Mouse (Mus musculus): ENCODE measurements around the gene Srpk1. TPM values are rescaled to one million over a fixed set of nuclear protein-coding genes. Genes with fewer than 3 reads are reported as not detected.

Srpk1 gene
- total and polyA plus RNA-seq, 3 experiments = 60.8 to 129 (median 65.9) TPM

GRCm38 (mm10) chr17:28625327-28625726 is 2.8 kb upstream of the Srpk1 start:
- Histone ChIP-seq H3K36me3 (replicated peaks in 1 of 2; ENCODE audit: control insufficient read depth in 1 of 2, insufficient read depth in 1 of 2, low read length in 1 of 2) (peaks cover 0 to 4% of the 10 kb centered on the region in 2 experiments), H3K79me2 (replicated peaks; ENCODE audit: control insufficient read depth, extremely low read depth, insufficient read depth, poor library complexity, severe bottlenecking) (peaks cover 18% of the 10 kb centered on the region), H3K9ac (ENCODE audit: insufficient read depth, low read depth) (peak overlapping the region; percentile 11; the same call in 1 of the 2 replicates), H3K4me1 (ENCODE audit: control insufficient read depth in 1 of 2, insufficient read depth in 2 of 2) (peaks cover 9 to 26% of the 10 kb centered on the region in 2 experiments; a peak in 3 of 4 replicates), H3K27me3 (replicated peaks) (peaks cover 11% of the 10 kb centered on the region), H3K4me2 (ENCODE audit: insufficient read depth, low read depth, poor library complexity, severe bottlenecking) (peak overlapping the region; percentile 65), H3K27ac (ENCODE audit: insufficient read depth, low read depth) (no peak overlapping the region), H3K4me3 (replicated peaks in 1 of 3; ENCODE audit: low read depth in 2 of 3, low read length in 2 of 3, poor library complexity in 1 of 3) (no peak overlapping the region), H3K9me3 (replicated peaks; ENCODE audit: low read length) (no peaks in the 10 kb centered on the region)
- dilution Hi-C loops (cut with MboI; ENCODE audit: extremely low pct_ligation_motif_present, extremely low pct_unique_long_range_greater_than_20kb, low sequenced_read_pairs) = no loop called here
- TF ChIP-seq IRF4 (IDR thresholded peaks at IDR 0.05; ENCODE audit: low read depth, low read length) = peak; percentile 49; the same call in 1 of the 2 replicates
- TF ChIP-seq BHLHE40 (IDR thresholded peaks at IDR 0.05; ENCODE audit: low read depth, low read length) = peak; percentile 90
- no peak for TF ChIP-seq KAT2A (IDR thresholded peaks at IDR 0.05; ENCODE audit: insufficient replicate concordance, low read length)
- TF ChIP-seq TCF12 (IDR thresholded peaks at IDR 0.05; ENCODE audit: low read depth, low read length) = 0 out of 2 replicates have a peak, but pooled peaks have one; percentile 26
- TF ChIP-seq MAZ (IDR thresholded peaks at IDR 0.05; ENCODE audit: low read depth, low read length) = no peak
- TF ChIP-seq MAFK (IDR thresholded peaks at IDR 0.05; ENCODE audit: insufficient replicate concordance, low read length) = 0 out of 2 replicates have a peak, but pooled peaks have one; percentile 47
- TF ChIP-seq MXI1 (IDR thresholded peaks at IDR 0.05; ENCODE audit: low read depth, low read length) = peak; percentile 40; the same call in 1 of the 2 replicates
- TF ChIP-seq MEF2A (IDR thresholded peaks at IDR 0.05; ENCODE audit: borderline replicate concordance, low read depth, low read length) = peak; percentile 63; the same call in 1 of the 2 replicates
- no peak for TF ChIP-seq UBTF (IDR thresholded peaks at IDR 0.05; ENCODE audit: low read depth, low read length)
- TF ChIP-seq JUND (conservative IDR thresholded peaks at IDR 0.05; ENCODE audit: low read depth, low read length) = 0 out of 2 replicates have a peak, but pooled peaks have one; percentile 6
- no peak for TF ChIP-seq USF1 (IDR thresholded peaks at IDR 0.05; ENCODE audit: low read depth, low read length)
- TF ChIP-seq MAX (IDR thresholded peaks at IDR 0.05; ENCODE audit: low read length) = 0 out of 2 replicates have a peak, but pooled peaks have one; percentile 15
- TF ChIP-seq RCOR1 (conservative IDR thresholded peaks at IDR 0.05; ENCODE audit: low read depth, low read length) = no peak
- TF ChIP-seq NRF1 (IDR thresholded peaks at IDR 0.05; ENCODE audit: low read depth, low read length) = peak; percentile 60
- TF ChIP-seq JUN (IDR thresholded peaks at IDR 0.05; ENCODE audit: insufficient read depth, low read depth, low read length) = 0 out of 2 replicates have a peak, but pooled peaks have one; percentile 13
- 0 out of 2 replicates have a peak, but pooled peaks have one; percentile 53 for TF ChIP-seq MYC (IDR thresholded peaks at IDR 0.05; ENCODE audit: low read depth, low read length)
- peak; percentile 45; the same call in 1 of the 2 replicates for TF ChIP-seq SIN3A (IDR thresholded peaks at IDR 0.05; ENCODE audit: low read length)
- peak; percentile 69 for TF ChIP-seq ETS1 (conservative IDR thresholded peaks at IDR 0.05; ENCODE audit: low read depth, low read length)
- TF ChIP-seq ZNF384 (IDR thresholded peaks at IDR 0.05; ENCODE audit: low read depth, low read length) = no peak
- in situ Hi-C loops (cut with MboI; ENCODE audit: low pct_ligation_motif_present, low pct_unique_long_range_greater_than_20kb, low sequenced_read_pairs) = no loop called here
- DNase-seq (ENCODE audit: extremely low read depth) = peak; percentile 61

- Histone ChIP-seq H3K36me3 (replicated peaks in 1 of 2; ENCODE audit: control insufficient read depth in 1 of 2, insufficient read depth in 1 of 2, low read length in 1 of 2) (peaks cover 4 to 9% of the 10 kb centered on the region in 2 experiments), H3K27ac (ENCODE audit: insufficient read depth, low read depth) (no peak overlapping the region), H3K79me2 (replicated peaks; ENCODE audit: control insufficient read depth, extremely low read depth, insufficient read depth, poor library complexity, severe bottlenecking) (peaks cover 23% of the 10 kb centered on the region), H3K9me3 (replicated peaks; ENCODE audit: low read length) (no peaks in the 10 kb centered on the region), H3K4me1 (ENCODE audit: control insufficient read depth in 1 of 2, insufficient read depth in 2 of 2) (peaks cover 9 to 31% of the 10 kb centered on the region in 2 experiments; a peak in 3 of 4 replicates), H3K9ac (ENCODE audit: insufficient read depth, low read depth) (no peak overlapping the region), H3K4me2 (ENCODE audit: insufficient read depth, low read depth, poor library complexity, severe bottlenecking) (peak overlapping the region; percentile 65), H3K27me3 (replicated peaks) (peaks cover 11% of the 10 kb centered on the region), H3K4me3 (replicated peaks in 1 of 3; ENCODE audit: low read depth in 2 of 3, low read length in 2 of 3, poor library complexity in 1 of 3) (no peak overlapping the region)
- dilution Hi-C loops (cut with MboI; ENCODE audit: extremely low pct_ligation_motif_present, extremely low pct_unique_long_range_greater_than_20kb, low sequenced_read_pairs) = no loop called here
- DNase-seq (ENCODE audit: extremely low read depth) = no peak
- TF ChIP-seq EP300 (IDR thresholded peaks at IDR 0.05; ENCODE audit: low read length) (no peak), PAX5 (IDR thresholded peaks at IDR 0.05; ENCODE audit: low read length) (no peak), CTCF (conservative IDR thresholded peaks at IDR 0.05 in 1 of 2, IDR thresholded peaks at IDR 0.05 in 1 of 2; ENCODE audit: low read depth in 2 of 2, low read length in 2 of 2) (no peak), RCOR1 (conservative IDR thresholded peaks at IDR 0.05; ENCODE audit: low read depth, low read length) (no peak), BHLHE40 (IDR thresholded peaks at IDR 0.05; ENCODE audit: low read depth, low read length) (no peak), E2F4 (IDR thresholded peaks at IDR 0.05; ENCODE audit: insufficient replicate concordance, low read depth, low read length) (no peak), MAFK (IDR thresholded peaks at IDR 0.05; ENCODE audit: insufficient replicate concordance, low read length) (no peak), UBTF (IDR thresholded peaks at IDR 0.05; ENCODE audit: low read depth, low read length) (no peak), KAT2A (IDR thresholded peaks at IDR 0.05; ENCODE audit: insufficient replicate concordance, low read length) (no peak), JUN (IDR thresholded peaks at IDR 0.05; ENCODE audit: insufficient read depth, low read depth, low read length) (no peak), TCF12 (IDR thresholded peaks at IDR 0.05; ENCODE audit: low read depth, low read length) (no peak), USF1 (IDR thresholded peaks at IDR 0.05; ENCODE audit: low read depth, low read length) (no peak), NRF1 (IDR thresholded peaks at IDR 0.05; ENCODE audit: low read depth, low read length) (no peak), ZNF384 (IDR thresholded peaks at IDR 0.05; ENCODE audit: low read depth, low read length) (no peak)
- in situ Hi-C loops (cut with MboI; ENCODE audit: low pct_ligation_motif_present, low pct_unique_long_range_greater_than_20kb, low sequenced_read_pairs) = no loop called here
Measured at GRCm38 (mm10) chr17:28624841-28625240, 2.3 kb upstream of the Srpk1 start.
